Mouse (Mus musculus): ENCODE results near the gene Acta2.

GRCm38 (mm10) chr19:34284826-34285225 lies 29.4 kb upstream of the Acta2 start:
- TF ChIP-seq GATA1 (IDR thresholded peaks at IDR 0.05; ENCODE audit: low read length) = no peak
- no peak for TF ChIP-seq TAL1 (IDR thresholded peaks at IDR 0.05; ENCODE audit: low read length)

All from erythroblast, embryonic 14.5 days (primary cell).